Mouse (Mus musculus): ENCODE results near the gene Tesk1. TPM values are rescaled to one million over a fixed set of nuclear protein-coding genes. Genes with fewer than 3 reads are reported as not detected.

Tesk1 gene
- polyA plus RNA-seq, 1 experiment from 2014 or later, result 1.6 TPM

- peaks cover 3% of the 10 kb centered on the region for H3K4me1 ChIP-seq (ENCODE audit: control insufficient read depth, insufficient read depth, low read length)
- no peak overlapping the region for H3K4me2 ChIP-seq (ENCODE audit: low read depth, low read length)
- peaks cover 46% of the 10 kb centered on the region for H3K36me3 ChIP-seq (ENCODE audit: control insufficient read depth, insufficient read depth)
- H3K9me3 ChIP-seq (replicated peaks; ENCODE audit: control insufficient read depth, low read length), result no peaks in the 10 kb centered on the region
- H3K27me3 ChIP-seq (ENCODE audit: control insufficient read depth, insufficient read depth, low read length), result peaks cover 21% of the 10 kb centered on the region
- H3K27ac ChIP-seq (ENCODE audit: low read length), result no peak overlapping the region
- WGBS, result 46% methylated on average over 14 of the region's 14 CpGs
- H3K4me3 ChIP-seq (ENCODE audit: low read length), result no peak overlapping the region
- H3K9ac ChIP-seq (ENCODE audit: low read length), result no peak overlapping the region
- ATAC-seq (replicated peaks; ENCODE audit: extremely low read depth, insufficient read depth, low FRiP score), result no peak
Measured at GRCm38 (mm10) chr4:43425197-43425596, 16.5 kb upstream of the Tesk1 start.

GRCm38 (mm10) chr4:43425648-43426380 lies 15.9 kb upstream of the Tesk1 start:
- Histone ChIP-seq H3K27me3 (ENCODE audit: control insufficient read depth, insufficient read depth, low read length) (peaks cover 21% of the 10 kb centered on the region), H3K27ac (ENCODE audit: low read length) (no peak overlapping the region), H3K9ac (ENCODE audit: low read length) (no peak overlapping the region), H3K9me3 (replicated peaks; ENCODE audit: control insufficient read depth, low read length) (no peaks in the 10 kb centered on the region), H3K4me2 (ENCODE audit: low read depth, low read length) (no peak overlapping the region), H3K4me3 (ENCODE audit: low read length) (no peak overlapping the region), H3K36me3 (ENCODE audit: control insufficient read depth, insufficient read depth) (peaks cover 46% of the 10 kb centered on the region), H3K4me1 (ENCODE audit: control insufficient read depth, insufficient read depth, low read length) (peaks cover 3% of the 10 kb centered on the region; the same call in 1 of the 2 replicates)
- ATAC-seq (replicated peaks; ENCODE audit: extremely low read depth, insufficient read depth, low FRiP score), result no peak
- WGBS, result 46% methylated on average over 31 of the region's 31 CpGs

GRCm38 (mm10) chr4:43426487-43426886 lies 15.3 kb upstream of the Tesk1 start:
- H3K4me1 ChIP-seq (ENCODE audit: control insufficient read depth, insufficient read depth, low read length), result peaks cover 3% of the 10 kb centered on the region; the same call in 1 of the 2 replicates
- H3K9ac ChIP-seq (ENCODE audit: low read length), result no peak overlapping the region
- no peak for ATAC-seq (replicated peaks; ENCODE audit: extremely low read depth, insufficient read depth, low FRiP score)
- H3K27ac ChIP-seq (ENCODE audit: low read length), result no peak overlapping the region
- no peaks in the 10 kb centered on the region for H3K9me3 ChIP-seq (replicated peaks; ENCODE audit: control insufficient read depth, low read length)
- no peak overlapping the region for H3K4me2 ChIP-seq (ENCODE audit: low read depth, low read length)
- H3K27me3 ChIP-seq (ENCODE audit: control insufficient read depth, insufficient read depth, low read length), result peaks cover 21% of the 10 kb centered on the region
- WGBS, result 72% methylated on average over 10 of the region's 10 CpGs
- peaks cover 46% of the 10 kb centered on the region for H3K36me3 ChIP-seq (ENCODE audit: control insufficient read depth, insufficient read depth)
- H3K4me3 ChIP-seq (ENCODE audit: low read length), result no peak overlapping the region

GRCm38 (mm10) chr4:43427501-43428179 lies 14.1 kb upstream of the Tesk1 start:
- WGBS, result 35% methylated on average over 23 of the region's 23 CpGs
- Histone ChIP-seq H3K4me2 (ENCODE audit: low read depth, low read length) (peak overlapping the region; percentile 31; the same call in 1 of the 2 replicates), H3K36me3 (ENCODE audit: control insufficient read depth, insufficient read depth) (peaks cover 36% of the 10 kb centered on the region), H3K4me1 (ENCODE audit: control insufficient read depth, insufficient read depth, low read length) (peaks cover 3% of the 10 kb centered on the region; the same call in 1 of the 2 replicates), H3K27ac (ENCODE audit: low read length) (no peak overlapping the region), H3K9ac (ENCODE audit: low read length) (no peak overlapping the region), H3K27me3 (ENCODE audit: control insufficient read depth, insufficient read depth, low read length) (peaks cover 21% of the 10 kb centered on the region), H3K9me3 (replicated peaks; ENCODE audit: control insufficient read depth, low read length) (no peaks in the 10 kb centered on the region), H3K4me3 (ENCODE audit: low read length) (no peak overlapping the region)
- ATAC-seq (replicated peaks; ENCODE audit: extremely low read depth, insufficient read depth, low FRiP score), result no peak; the same call in 1 of the 2 replicates

- Histone ChIP-seq H3K4me2 (ENCODE audit: low read depth, low read length) (peak overlapping the region; percentile 42; the same call in 1 of the 2 replicates), H3K27me3 (ENCODE audit: control insufficient read depth, insufficient read depth, low read length) (peaks cover 21% of the 10 kb centered on the region), H3K4me3 (ENCODE audit: low read length) (no peak overlapping the region), H3K27ac (ENCODE audit: low read length) (no peak overlapping the region), H3K36me3 (ENCODE audit: control insufficient read depth, insufficient read depth) (peaks cover 32% of the 10 kb centered on the region), H3K4me1 (ENCODE audit: control insufficient read depth, insufficient read depth, low read length) (peaks cover 3% of the 10 kb centered on the region; the same call in 1 of the 2 replicates), H3K9ac (ENCODE audit: low read length) (no peak overlapping the region; the same call in 1 of the 2 replicates), H3K9me3 (replicated peaks; ENCODE audit: control insufficient read depth, low read length) (no peaks in the 10 kb centered on the region)
- 39% methylated on average over 16 of the region's 16 CpGs for WGBS
- no peak for ATAC-seq (replicated peaks; ENCODE audit: extremely low read depth, insufficient read depth, low FRiP score)
Measured at GRCm38 (mm10) chr4:43428180-43428861, 13.4 kb upstream of the Tesk1 start.

- no peaks in the 10 kb centered on the region for H3K9me3 ChIP-seq (replicated peaks; ENCODE audit: control insufficient read depth, low read length)
- H3K9ac ChIP-seq (ENCODE audit: low read length), result peak within 1 kb of the TSS; percentile 31
- WGBS, result 13% methylated on average over 10 of the region's 10 CpGs
- peaks cover 27% of the 10 kb centered on the region for H3K36me3 ChIP-seq (ENCODE audit: control insufficient read depth, insufficient read depth)
- peaks cover 3% of the 10 kb centered on the region; the same call in 1 of the 2 replicates for H3K4me1 ChIP-seq (ENCODE audit: control insufficient read depth, insufficient read depth, low read length)
- peaks cover 21% of the 10 kb centered on the region for H3K27me3 ChIP-seq (ENCODE audit: control insufficient read depth, insufficient read depth, low read length)
- H3K4me2 ChIP-seq (ENCODE audit: low read depth, low read length), result peak within 1 kb of the TSS; percentile 42; the same call in 1 of the 2 replicates
- peak; percentile 26; the same call in 1 of the 2 replicates for ATAC-seq (replicated peaks; ENCODE audit: extremely low read depth, insufficient read depth, low FRiP score)
- H3K27ac ChIP-seq (ENCODE audit: low read length), result no peak within 1 kb of the TSS
- H3K4me3 ChIP-seq (ENCODE audit: low read length), result no peak within 1 kb of the TSS
Measured at GRCm38 (mm10) chr4:43428946-43429345, 12.8 kb upstream of the Tesk1 start, which contains the start of gene Fam166b. TSS of gene Fam166b (minus strand) at chr4:43429134.

- H3K9ac ChIP-seq (ENCODE audit: low read length), result peak overlapping the region; percentile 53; the same call in 1 of the 2 replicates
- 1% methylated on average over 4 of the region's 4 CpGs for WGBS
- H3K4me1 ChIP-seq (ENCODE audit: control insufficient read depth, insufficient read depth, low read length), result peaks cover 3% of the 10 kb centered on the region; the same call in 1 of the 2 replicates
- peaks cover 1% of the 10 kb centered on the region; the same call in 1 of the 2 replicates for H3K36me3 ChIP-seq (ENCODE audit: control insufficient read depth, insufficient read depth)
- H3K27me3 ChIP-seq (ENCODE audit: control insufficient read depth, insufficient read depth, low read length), result peaks cover 6% of the 10 kb centered on the region
- peak overlapping the region; percentile 39 for H3K4me2 ChIP-seq (ENCODE audit: low read depth, low read length)
- peak overlapping the region; percentile 77 for H3K27ac ChIP-seq (ENCODE audit: low read length)
- H3K4me3 ChIP-seq (ENCODE audit: low read length), result no peak overlapping the region
- ATAC-seq (replicated peaks; ENCODE audit: extremely low read depth, insufficient read depth, low FRiP score), result 0 out of 2 replicates have a peak, but pooled peaks have one; percentile 19
- no peaks in the 10 kb centered on the region for H3K9me3 ChIP-seq (replicated peaks; ENCODE audit: control insufficient read depth, low read length)
Measured at GRCm38 (mm10) chr4:43431690-43432089, 10.0 kb upstream of the Tesk1 start.

GRCm38 (mm10) chr4:43432832-43433231 lies 8.9 kb upstream of the Tesk1 start:
- no peaks in the 10 kb centered on the region for H3K9me3 ChIP-seq (replicated peaks; ENCODE audit: control insufficient read depth, low read length)
- no peak overlapping the region for H3K4me3 ChIP-seq (ENCODE audit: low read length)
- no peak overlapping the region for H3K9ac ChIP-seq (ENCODE audit: low read length)
- H3K27me3 ChIP-seq (ENCODE audit: control insufficient read depth, insufficient read depth, low read length), result no peaks in the 10 kb centered on the region
- no peak overlapping the region for H3K27ac ChIP-seq (ENCODE audit: low read length)
- H3K4me1 ChIP-seq (ENCODE audit: control insufficient read depth, insufficient read depth, low read length), result peaks cover 3% of the 10 kb centered on the region; the same call in 1 of the 2 replicates
- WGBS, result 78% methylated on average over 1 of the region's 1 CpGs
- no peaks in the 10 kb centered on the region for H3K36me3 ChIP-seq (ENCODE audit: control insufficient read depth, insufficient read depth)
- H3K4me2 ChIP-seq (ENCODE audit: low read depth, low read length), result no peak overlapping the region
- no peak for ATAC-seq (replicated peaks; ENCODE audit: extremely low read depth, insufficient read depth, low FRiP score)
